ENCODE assay signal across 8 mouse cellular contexts in genomic region chr7:128739116-128739461, GRCm38 (mm10). TPM values are rescaled to one million over a fixed set of nuclear protein-coding genes. Genes with fewer than 3 reads are reported as not detected.
DNase-seq lines count a peak whose midpoint lies in the region; ATAC-seq lines count a peak whose summit lies in the region.

No protein-coding gene starts in this region.

- H3K36me3 ChIP-seq in forebrain, embryonic 13.5 days (ENCODE audit: poor library complexity, severe bottlenecking): peaks cover 7% of the 10 kb centered on the region; the same call in 1 of the 2 replicates
- H3K36me3 ChIP-seq in liver, embryonic 15.5 days (replicated peaks): peaks cover 4% of the 10 kb centered on the region

- H3K27ac ChIP-seq in forebrain, embryonic 13.5 days: no peak overlapping the region
- H3K27ac ChIP-seq in liver, embryonic 15.5 days (replicated peaks): 0 out of 2 replicates have a peak overlapping the region, but pooled peaks have one; percentile 4

- H3K4me2 ChIP-seq in forebrain, embryonic 13.5 days: peak overlapping the region; percentile 91
- H3K4me2 ChIP-seq in liver, embryonic 15.5 days: peak overlapping the region; percentile 97

- H3K4me3 ChIP-seq in forebrain, embryonic 13.5 days: peak overlapping the region; percentile 99
- peak overlapping the region; percentile 93 for H3K4me3 ChIP-seq in liver, embryonic 15.5 days (replicated peaks)

- H3K9ac ChIP-seq in forebrain, embryonic 13.5 days: peak overlapping the region; percentile 98
- H3K9ac ChIP-seq in liver, embryonic 15.5 days: peak overlapping the region; percentile 91

- 1% methylated on average over 15 of the region's 15 CpGs for WGBS in forebrain, embryonic 13.5 days
- WGBS in liver, embryonic 15.5 days (ENCODE audit: insufficient replicate concordance): 3% methylated on average over 15 of the region's 15 CpGs

- peak; percentile 5 for DNase-seq in embryo, embryonic 11 days
- DNase-seq in embryo, embryonic 9.5 days (ENCODE audit: extremely low spot score): no peak
- peak; percentile 42 for DNase-seq in A20 (ENCODE audit: low read depth, low spot score)
- DNase-seq in right cerebral cortex, adult 18-20 months: no peak
- DNase-seq in right cerebral cortex, adult 2 months (ENCODE audit: low spot score in 2 of 2): no peak
- no peak for DNase-seq in thymus, postnatal 0 days (ENCODE audit: low spot score)

- peaks cover 4% of the 10 kb centered on the region for H3K9me3 ChIP-seq in forebrain, embryonic 13.5 days (replicated peaks)
- H3K9me3 ChIP-seq in liver, embryonic 15.5 days (replicated peaks): no peaks in the 10 kb centered on the region

- H3K27me3 ChIP-seq in forebrain, embryonic 13.5 days: peaks cover 9% of the 10 kb centered on the region; the same call in 1 of the 2 replicates
- H3K27me3 ChIP-seq in liver, embryonic 15.5 days: peaks cover 12% of the 10 kb centered on the region

- peaks cover 25% of the 10 kb centered on the region for H3K4me1 ChIP-seq in forebrain, embryonic 13.5 days
- H3K4me1 ChIP-seq in liver, embryonic 15.5 days (replicated peaks): peaks cover 47% of the 10 kb centered on the region

- no peak for ATAC-seq in forebrain, embryonic 13.5 days
- ATAC-seq in liver, embryonic 15.5 days (ENCODE audit: insufficient read depth): no peak

RNA-seq across cellular contexts. Expression of gene Mcmbp, which starts 1.2 kb away (rescaled TPM):
- 66.8 and 69.2 TPM in 2 replicates for polyA plus RNA-seq in forebrain, embryonic 13.5 days (2015; fragmentation: Nextera tagmentation; extraction: Ambion mirVana)
- 19.0 and 19.7 TPM in 2 replicates for polyA plus RNA-seq in liver, embryonic 15.5 days (2015; fragmentation: Nextera tagmentation; extraction: Ambion mirVana)
- 62.9 and 66.5 TPM in 2 replicates for polyA plus RNA-seq in thymus, postnatal 0 days (2015; fragmentation: Nextera tagmentation; extraction: Ambion mirVana)

RNA-seq across cellular contexts. Expression of gene Sec23ip, which starts 5.7 kb away (rescaled TPM):
- polyA plus RNA-seq in forebrain, embryonic 13.5 days (2015; fragmentation: Nextera tagmentation; extraction: Ambion mirVana): 40.1 and 41.9 TPM in 2 replicates
- polyA plus RNA-seq in liver, embryonic 15.5 days (2015; fragmentation: Nextera tagmentation; extraction: Ambion mirVana): 16.2 and 16.3 TPM in 2 replicates
- polyA plus RNA-seq in thymus, postnatal 0 days (2015; fragmentation: Nextera tagmentation; extraction: Ambion mirVana): 30.5 and 30.8 TPM in 2 replicates

Comparison
In these comparisons a context has a peak if more than half of its experiments do, and no peak if none do; other contexts are left out.
1. DNase-seq: peak in embryo, embryonic 11 days (single experiment) and A20 (single experiment); none in embryo, embryonic 9.5 days (single experiment), right cerebral cortex, adult 18-20 months (single experiment), right cerebral cortex, adult 2 months (0 of 2) and thymus, postnatal 0 days (single experiment).